Mouse (Mus musculus): ENCODE measurements around the gene Acvr2b.

DNA sequence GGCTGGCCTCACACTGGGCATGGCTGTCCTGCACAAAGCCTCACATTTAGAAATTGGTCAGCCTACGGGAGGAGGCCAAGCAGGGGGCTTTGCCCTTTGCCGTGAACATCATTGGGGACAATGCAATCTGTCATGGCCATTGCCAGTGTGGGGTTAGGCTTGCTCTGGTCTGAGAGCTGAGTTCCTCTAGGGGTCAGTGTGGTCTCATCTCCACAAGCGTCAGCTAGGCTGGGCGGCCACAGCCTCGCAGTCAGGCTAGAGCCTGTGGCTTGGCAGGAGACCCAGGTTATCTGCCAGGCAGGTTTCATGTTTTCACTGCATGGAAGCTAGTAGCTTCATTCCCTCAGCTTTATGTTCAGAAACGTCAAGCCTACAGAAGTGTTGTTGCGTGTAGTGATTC, 63.7 kb downstream of the Acvr2b start:
- TF ChIP-seq CTCF (IDR thresholded peaks at IDR 0.05; ENCODE audit: borderline replicate concordance, insufficient read depth, low read length) (peak; percentile 56; the same call in 1 of the 2 replicates), POLR2A (IDR thresholded peaks at IDR 0.05; ENCODE audit: low read depth, low read length) (no peak)
